Mouse (Mus musculus): ENCODE measurements at regions not wholly inside any gene's neighbourhood (a gene's known extent, or its start where the extent isn't known, plus 50 kb on each side); places are given as distances from the start of the nearest gene placed in this dataset.

DNA sequence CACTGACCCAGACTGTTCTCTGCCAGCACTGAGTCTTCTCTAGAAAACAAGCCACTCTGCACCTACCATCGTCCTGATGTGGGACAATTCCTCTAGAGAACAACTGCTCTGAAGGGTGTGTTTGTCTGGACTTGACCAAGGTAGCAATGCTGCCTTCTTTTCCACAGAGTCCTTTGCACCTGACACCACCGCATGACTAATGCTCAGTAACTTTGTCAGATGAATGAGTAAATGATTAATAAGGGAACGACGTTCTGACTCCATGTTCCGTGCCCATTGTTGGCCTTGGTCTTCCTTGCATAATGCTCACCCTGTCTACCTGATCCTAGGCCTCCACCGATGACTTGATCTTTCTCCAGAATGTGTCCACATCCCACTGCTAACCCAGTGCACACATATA, 67.2 kb upstream of the Frmd6 start:
- Histone ChIP-seq H3K4me3 (replicated peaks; ENCODE audit: low read length) (no peak overlapping the region), H3K4me1 (replicated peaks; ENCODE audit: control insufficient read depth, insufficient read depth, low read length) (no peaks in the 10 kb centered on the region), H3K27ac (ENCODE audit: low read length) (no peak overlapping the region), H3K27me3 (replicated peaks; ENCODE audit: control insufficient read depth, insufficient read depth, low read length) (no peaks in the 10 kb centered on the region), H3K9me3 (ENCODE audit: control insufficient read depth, low read length) (no peaks in the 10 kb centered on the region), H3K4me2 (ENCODE audit: low read length) (no peak overlapping the region), H3K9ac (replicated peaks; ENCODE audit: low read depth, low read length) (no peak overlapping the region), H3K36me3 (ENCODE audit: control insufficient read depth, insufficient read depth) (no peaks in the 10 kb centered on the region)
- 96% methylated on average over 6 of the region's 6 CpGs for WGBS
- ATAC-seq = no peak

- H3K9ac ChIP-seq (replicated peaks; ENCODE audit: low read depth, low read length) = no peak overlapping the region
- H3K9me3 ChIP-seq (ENCODE audit: control insufficient read depth, low read length) = no peaks in the 10 kb centered on the region
- no peaks in the 10 kb centered on the region for H3K4me1 ChIP-seq (replicated peaks; ENCODE audit: control insufficient read depth, insufficient read depth, low read length)
- H3K27me3 ChIP-seq (replicated peaks; ENCODE audit: control insufficient read depth, insufficient read depth, low read length) = no peaks in the 10 kb centered on the region
- 86% methylated on average over 12 of the region's 12 CpGs for WGBS
- H3K27ac ChIP-seq (ENCODE audit: low read length) = no peak overlapping the region
- no peak overlapping the region for H3K4me3 ChIP-seq (replicated peaks; ENCODE audit: low read length)
- H3K4me2 ChIP-seq (ENCODE audit: low read length) = no peak overlapping the region
- no peaks in the 10 kb centered on the region for H3K36me3 ChIP-seq (ENCODE audit: control insufficient read depth, insufficient read depth)
- ATAC-seq = no peak
Measured at GRCm38 (mm10) chr12:70763542-70763941, 61.8 kb upstream of the Frmd6 start.

DNA sequence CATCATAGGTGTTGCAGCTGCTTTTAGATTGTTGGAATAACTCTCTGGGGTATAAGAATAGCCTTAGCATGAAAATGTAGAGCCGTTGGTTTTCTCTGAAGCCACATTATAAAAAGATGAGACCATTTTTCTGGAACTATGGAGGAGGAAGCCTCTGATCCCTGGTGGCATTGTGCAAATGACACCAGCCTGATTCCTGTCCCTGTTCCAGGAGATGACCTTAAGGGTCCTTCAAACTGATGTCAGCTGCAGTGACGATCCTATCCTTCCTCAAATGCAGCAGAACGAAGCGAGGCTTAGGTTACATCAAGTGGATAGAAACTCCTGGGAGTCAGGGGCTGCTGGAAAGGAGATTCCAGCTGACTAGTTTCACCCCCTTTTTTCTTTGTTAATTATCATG, 59.0 kb upstream of the Frmd6 start:
- WGBS = 87% methylated on average over 4 of the region's 4 CpGs
- H3K27me3 ChIP-seq (replicated peaks; ENCODE audit: control insufficient read depth, insufficient read depth, low read length) = no peaks in the 10 kb centered on the region
- H3K4me2 ChIP-seq (ENCODE audit: low read length) = no peak overlapping the region
- no peaks in the 10 kb centered on the region for H3K4me1 ChIP-seq (replicated peaks; ENCODE audit: control insufficient read depth, insufficient read depth, low read length)
- H3K9ac ChIP-seq (replicated peaks; ENCODE audit: low read depth, low read length) = no peak overlapping the region
- H3K36me3 ChIP-seq (ENCODE audit: control insufficient read depth, insufficient read depth) = no peaks in the 10 kb centered on the region
- H3K9me3 ChIP-seq (ENCODE audit: control insufficient read depth, low read length) = no peaks in the 10 kb centered on the region
- no peak overlapping the region for H3K4me3 ChIP-seq (replicated peaks; ENCODE audit: low read length)
- H3K27ac ChIP-seq (ENCODE audit: low read length) = no peak overlapping the region
- no peak for ATAC-seq

GRCm38 (mm10) chr12:70767959-70768358, 57.4 kb upstream of the Frmd6 start:
- H3K36me3 ChIP-seq (ENCODE audit: control insufficient read depth, insufficient read depth) = no peaks in the 10 kb centered on the region
- H3K4me2 ChIP-seq (ENCODE audit: low read length) = no peak overlapping the region

GRCm38 (mm10) chr12:70768745-70769144, 56.6 kb upstream of the Frmd6 start:
- ATAC-seq = no peak
- Histone ChIP-seq H3K9ac (replicated peaks; ENCODE audit: low read depth, low read length) (no peak overlapping the region), H3K36me3 (ENCODE audit: control insufficient read depth, insufficient read depth) (no peaks in the 10 kb centered on the region), H3K9me3 (ENCODE audit: control insufficient read depth, low read length) (no peaks in the 10 kb centered on the region), H3K27ac (ENCODE audit: low read length) (no peak overlapping the region), H3K4me3 (replicated peaks; ENCODE audit: low read length) (no peak overlapping the region), H3K4me2 (ENCODE audit: low read length) (no peak overlapping the region), H3K4me1 (replicated peaks; ENCODE audit: control insufficient read depth, insufficient read depth, low read length) (no peaks in the 10 kb centered on the region), H3K27me3 (replicated peaks; ENCODE audit: control insufficient read depth, insufficient read depth, low read length) (no peaks in the 10 kb centered on the region)
- 85% methylated on average over 9 of the region's 9 CpGs for WGBS

More at GRCm38 (mm10) chr12:70767959-70768358, 57.4 kb upstream of the Frmd6 start:
- Histone ChIP-seq H3K4me1 (replicated peaks; ENCODE audit: control insufficient read depth, insufficient read depth, low read length) (no peaks in the 10 kb centered on the region), H3K27me3 (replicated peaks; ENCODE audit: control insufficient read depth, insufficient read depth, low read length) (no peaks in the 10 kb centered on the region), H3K9ac (replicated peaks; ENCODE audit: low read depth, low read length) (no peak overlapping the region), H3K4me3 (replicated peaks; ENCODE audit: low read length) (no peak overlapping the region), H3K27ac (ENCODE audit: low read length) (no peak overlapping the region), H3K9me3 (ENCODE audit: control insufficient read depth, low read length) (no peaks in the 10 kb centered on the region)
- no peak for ATAC-seq
- WGBS = 57% methylated on average over 4 of the region's 4 CpGs

DNA sequence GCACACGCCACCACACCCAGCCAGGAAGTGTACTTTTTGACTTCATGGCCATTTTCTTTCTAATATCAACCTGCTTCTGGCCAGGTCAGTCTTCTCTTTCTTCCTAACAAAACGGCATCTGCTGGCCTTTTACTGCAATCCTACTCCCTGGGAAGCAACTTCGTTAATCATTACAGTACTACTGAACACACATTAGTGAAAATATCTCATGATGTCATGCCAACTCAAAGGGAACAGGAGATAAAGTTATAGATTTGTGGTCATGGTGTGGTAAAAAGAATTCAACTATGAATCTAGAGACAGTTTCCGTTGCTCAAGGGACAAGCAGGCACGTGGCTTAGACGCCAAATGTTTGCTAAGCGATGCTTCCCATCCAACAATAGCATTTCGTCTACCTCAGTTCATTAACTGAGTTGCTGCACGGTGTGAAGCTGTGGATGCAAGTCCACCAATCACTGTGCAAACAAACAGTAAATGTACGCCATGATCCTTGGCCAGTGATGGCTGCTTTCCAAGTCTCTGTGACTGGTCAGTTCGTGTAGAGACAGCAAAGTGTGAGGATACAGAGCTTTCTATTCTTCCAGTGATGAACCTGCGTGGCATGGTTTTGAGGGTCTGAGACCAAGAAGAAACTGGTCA, 55.7 kb upstream of the Frmd6 start:
- Histone ChIP-seq H3K9ac (replicated peaks; ENCODE audit: low read depth, low read length) (no peak overlapping the region), H3K27me3 (replicated peaks; ENCODE audit: control insufficient read depth, insufficient read depth, low read length) (no peaks in the 10 kb centered on the region), H3K27ac (ENCODE audit: low read length) (no peak overlapping the region), H3K4me1 (replicated peaks; ENCODE audit: control insufficient read depth, insufficient read depth, low read length) (no peaks in the 10 kb centered on the region), H3K4me2 (ENCODE audit: low read length) (no peak overlapping the region), H3K9me3 (ENCODE audit: control insufficient read depth, low read length) (no peaks in the 10 kb centered on the region), H3K36me3 (ENCODE audit: control insufficient read depth, insufficient read depth) (no peaks in the 10 kb centered on the region), H3K4me3 (replicated peaks; ENCODE audit: low read length) (no peak overlapping the region)
- no peak for ATAC-seq
- 87% methylated on average over 12 of the region's 12 CpGs for WGBS

GRCm38 (mm10) chr12:70774006-70774405, 51.3 kb upstream of the Frmd6 start:
- H3K9ac ChIP-seq (replicated peaks; ENCODE audit: low read depth, low read length) = no peak overlapping the region
- peaks cover 13% of the 10 kb centered on the region for H3K4me1 ChIP-seq (replicated peaks; ENCODE audit: control insufficient read depth, insufficient read depth, low read length)
- ATAC-seq = no peak
- no peak overlapping the region for H3K4me2 ChIP-seq (ENCODE audit: low read length)
- no peaks in the 10 kb centered on the region for H3K9me3 ChIP-seq (ENCODE audit: control insufficient read depth, low read length)
- no peaks in the 10 kb centered on the region for H3K27me3 ChIP-seq (replicated peaks; ENCODE audit: control insufficient read depth, insufficient read depth, low read length)
- WGBS = 81% methylated on average over 5 of the region's 5 CpGs
- no peak overlapping the region for H3K4me3 ChIP-seq (replicated peaks; ENCODE audit: low read length)
- no peaks in the 10 kb centered on the region for H3K36me3 ChIP-seq (ENCODE audit: control insufficient read depth, insufficient read depth)
- H3K27ac ChIP-seq (ENCODE audit: low read length) = no peak overlapping the region

- WGBS = 71% methylated on average over 8 of the region's 8 CpGs
- Histone ChIP-seq H3K27me3 (replicated peaks; ENCODE audit: control insufficient read depth, insufficient read depth, low read length) (no peaks in the 10 kb centered on the region), H3K36me3 (ENCODE audit: control insufficient read depth, insufficient read depth) (no peaks in the 10 kb centered on the region), H3K4me3 (replicated peaks; ENCODE audit: low read length) (no peak overlapping the region), H3K9me3 (ENCODE audit: control insufficient read depth, low read length) (no peaks in the 10 kb centered on the region), H3K4me1 (replicated peaks; ENCODE audit: control insufficient read depth, insufficient read depth, low read length) (peaks cover 13% of the 10 kb centered on the region), H3K9ac (replicated peaks; ENCODE audit: low read depth, low read length) (no peak overlapping the region), H3K27ac (ENCODE audit: low read length) (no peak overlapping the region), H3K4me2 (ENCODE audit: low read length) (no peak overlapping the region)
- ATAC-seq = no peak
Measured at GRCm38 (mm10) chr12:70774816-70775591, 50.3 kb upstream of the Frmd6 start.
